Mouse (Mus musculus): ENCODE results near the gene Fdx1. TPM values are rescaled to one million over a fixed set of nuclear protein-coding genes. Genes with fewer than 3 reads are reported as not detected.
A peak's percentile ranks its signal among the peaks of the same experiment; 100 is the strongest.

The Fdx1 gene
- polyA plus RNA-seq, 1 experiment from 2014 or later, result 55.3 TPM

GRCm38 (mm10) chr9:51993486-51994275 lies 30.3 kb upstream of the Fdx1 start:
- Histone ChIP-seq H3K4me1 (replicated peaks; ENCODE audit: control insufficient read depth, insufficient read depth, low read length) (no peaks in the 10 kb centered on the region), H3K4me2 (replicated peaks; ENCODE audit: low read depth, low read length) (no peak overlapping the region), H3K36me3 (ENCODE audit: control insufficient read depth, insufficient read depth, low read length) (no peaks in the 10 kb centered on the region), H3K4me3 (ENCODE audit: low read depth, low read length) (no peak overlapping the region), H3K27me3 (ENCODE audit: control insufficient read depth, insufficient read depth, low read length) (no peaks in the 10 kb centered on the region), H3K9me3 (ENCODE audit: control insufficient read depth, low read length) (no peaks in the 10 kb centered on the region), H3K9ac (ENCODE audit: low read depth, low read length) (no peak overlapping the region), H3K27ac (ENCODE audit: low read depth, low read length) (no peak overlapping the region)
- peak; percentile 47 for DNase-seq (ENCODE audit: low spot score)
- WGBS, result 76% methylated on average over 4 of the region's 4 CpGs
- no peak for ATAC-seq (ENCODE audit: low FRiP score)

- no peaks in the 10 kb centered on the region for H3K36me3 ChIP-seq (ENCODE audit: control insufficient read depth, insufficient read depth, low read length)
- no peak for ATAC-seq (ENCODE audit: low FRiP score)
- no peaks in the 10 kb centered on the region for H3K4me1 ChIP-seq (replicated peaks; ENCODE audit: control insufficient read depth, insufficient read depth, low read length)
- no peak overlapping the region for H3K9ac ChIP-seq (ENCODE audit: low read depth, low read length)
- H3K27me3 ChIP-seq (ENCODE audit: control insufficient read depth, insufficient read depth, low read length), result no peaks in the 10 kb centered on the region
- no peak for DNase-seq (ENCODE audit: low spot score)
- no peaks in the 10 kb centered on the region for H3K9me3 ChIP-seq (ENCODE audit: control insufficient read depth, low read length)
- no peak overlapping the region for H3K4me2 ChIP-seq (replicated peaks; ENCODE audit: low read depth, low read length)
- no peak overlapping the region for H3K4me3 ChIP-seq (ENCODE audit: low read depth, low read length)
- no peak overlapping the region for H3K27ac ChIP-seq (ENCODE audit: low read depth, low read length)
- WGBS, result 8% methylated on average over 2 of the region's 2 CpGs
Measured at GRCm38 (mm10) chr9:51991241-51991876, 28.0 kb upstream of the Fdx1 start.

DNA sequence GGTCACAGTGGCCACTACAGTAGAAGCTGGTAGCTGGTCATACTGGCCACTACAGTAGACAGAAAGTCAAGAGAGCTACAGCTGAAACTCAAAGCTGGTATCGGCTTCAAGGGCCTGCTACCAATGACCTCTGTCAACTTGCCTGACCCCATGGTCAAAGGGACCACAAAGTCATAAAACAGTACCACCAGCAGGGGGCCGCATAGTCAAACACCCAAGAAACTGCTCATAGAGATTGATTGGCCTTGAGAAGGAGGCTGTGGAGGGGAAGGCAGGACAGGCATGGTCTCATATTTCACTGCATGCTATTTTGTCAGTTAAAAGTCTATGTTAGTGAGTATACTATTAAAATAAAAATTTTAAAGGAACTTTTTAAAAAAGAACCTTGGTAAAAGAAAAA lies 27.5 kb upstream of the Fdx1 start:
- Histone ChIP-seq H3K36me3 (ENCODE audit: control insufficient read depth, insufficient read depth, low read length) (no peaks in the 10 kb centered on the region), H3K4me1 (replicated peaks; ENCODE audit: control insufficient read depth, insufficient read depth, low read length) (no peaks in the 10 kb centered on the region), H3K9ac (ENCODE audit: low read depth, low read length) (no peak overlapping the region), H3K4me3 (ENCODE audit: low read depth, low read length) (no peak overlapping the region), H3K27me3 (ENCODE audit: control insufficient read depth, insufficient read depth, low read length) (no peaks in the 10 kb centered on the region), H3K27ac (ENCODE audit: low read depth, low read length) (no peak overlapping the region), H3K9me3 (ENCODE audit: control insufficient read depth, low read length) (no peaks in the 10 kb centered on the region), H3K4me2 (replicated peaks; ENCODE audit: low read depth, low read length) (no peak overlapping the region)
- no peak; the same call in 1 of the 2 replicates for ATAC-seq (ENCODE audit: low FRiP score)
- 19% methylated on average over 2 of the region's 2 CpGs for WGBS
- DNase-seq (ENCODE audit: low spot score), result peak; percentile 54

GRCm38 (mm10) chr9:51985493-51986099 lies 22.2 kb upstream of the Fdx1 start:
- 86% methylated on average over 11 of the region's 11 CpGs for WGBS
- Histone ChIP-seq H3K27ac (ENCODE audit: low read depth, low read length) (no peak overlapping the region), H3K4me3 (ENCODE audit: low read depth, low read length) (no peak overlapping the region), H3K27me3 (ENCODE audit: control insufficient read depth, insufficient read depth, low read length) (no peaks in the 10 kb centered on the region), H3K9ac (ENCODE audit: low read depth, low read length) (no peak overlapping the region), H3K4me1 (replicated peaks; ENCODE audit: control insufficient read depth, insufficient read depth, low read length) (no peaks in the 10 kb centered on the region), H3K36me3 (ENCODE audit: control insufficient read depth, insufficient read depth, low read length) (no peaks in the 10 kb centered on the region), H3K9me3 (ENCODE audit: control insufficient read depth, low read length) (no peaks in the 10 kb centered on the region), H3K4me2 (replicated peaks; ENCODE audit: low read depth, low read length) (no peak overlapping the region)
- ATAC-seq (ENCODE audit: low FRiP score) (no peak), DNase-seq (ENCODE audit: low spot score) (no peak)

GRCm38 (mm10) chr9:51981131-51981530 lies 17.8 kb upstream of the Fdx1 start:
- H3K4me3 ChIP-seq (ENCODE audit: low read depth, low read length), result no peak overlapping the region
- H3K36me3 ChIP-seq (ENCODE audit: control insufficient read depth, insufficient read depth, low read length), result no peaks in the 10 kb centered on the region
- H3K27me3 ChIP-seq (ENCODE audit: control insufficient read depth, insufficient read depth, low read length), result no peaks in the 10 kb centered on the region
- H3K9ac ChIP-seq (ENCODE audit: low read depth, low read length), result no peak overlapping the region
- DNase-seq (ENCODE audit: low spot score), result no peak
- no peak overlapping the region for H3K4me2 ChIP-seq (replicated peaks; ENCODE audit: low read depth, low read length)
- ATAC-seq (ENCODE audit: low FRiP score), result no peak
- H3K9me3 ChIP-seq (ENCODE audit: control insufficient read depth, low read length), result no peaks in the 10 kb centered on the region
- H3K27ac ChIP-seq (ENCODE audit: low read depth, low read length), result no peak overlapping the region
- H3K4me1 ChIP-seq (replicated peaks; ENCODE audit: control insufficient read depth, insufficient read depth, low read length), result no peaks in the 10 kb centered on the region
- 83% methylated on average over 1 of the region's 1 CpGs for WGBS

GRCm38 (mm10) chr9:51979301-51979700 lies 15.9 kb upstream of the Fdx1 start:
- H3K27ac ChIP-seq (ENCODE audit: low read depth, low read length), result no peak overlapping the region
- H3K36me3 ChIP-seq (ENCODE audit: control insufficient read depth, insufficient read depth, low read length), result no peaks in the 10 kb centered on the region
- no peak overlapping the region for H3K4me3 ChIP-seq (ENCODE audit: low read depth, low read length)
- DNase-seq (ENCODE audit: low spot score) (no peak), ATAC-seq (ENCODE audit: low FRiP score) (no peak)
- 97% methylated on average over 6 of the region's 6 CpGs for WGBS
- H3K9me3 ChIP-seq (ENCODE audit: control insufficient read depth, low read length), result no peaks in the 10 kb centered on the region
- H3K4me1 ChIP-seq (replicated peaks; ENCODE audit: control insufficient read depth, insufficient read depth, low read length), result no peaks in the 10 kb centered on the region
- no peaks in the 10 kb centered on the region for H3K27me3 ChIP-seq (ENCODE audit: control insufficient read depth, insufficient read depth, low read length)
- no peak overlapping the region for H3K9ac ChIP-seq (ENCODE audit: low read depth, low read length)
- H3K4me2 ChIP-seq (replicated peaks; ENCODE audit: low read depth, low read length), result no peak overlapping the region

DNA sequence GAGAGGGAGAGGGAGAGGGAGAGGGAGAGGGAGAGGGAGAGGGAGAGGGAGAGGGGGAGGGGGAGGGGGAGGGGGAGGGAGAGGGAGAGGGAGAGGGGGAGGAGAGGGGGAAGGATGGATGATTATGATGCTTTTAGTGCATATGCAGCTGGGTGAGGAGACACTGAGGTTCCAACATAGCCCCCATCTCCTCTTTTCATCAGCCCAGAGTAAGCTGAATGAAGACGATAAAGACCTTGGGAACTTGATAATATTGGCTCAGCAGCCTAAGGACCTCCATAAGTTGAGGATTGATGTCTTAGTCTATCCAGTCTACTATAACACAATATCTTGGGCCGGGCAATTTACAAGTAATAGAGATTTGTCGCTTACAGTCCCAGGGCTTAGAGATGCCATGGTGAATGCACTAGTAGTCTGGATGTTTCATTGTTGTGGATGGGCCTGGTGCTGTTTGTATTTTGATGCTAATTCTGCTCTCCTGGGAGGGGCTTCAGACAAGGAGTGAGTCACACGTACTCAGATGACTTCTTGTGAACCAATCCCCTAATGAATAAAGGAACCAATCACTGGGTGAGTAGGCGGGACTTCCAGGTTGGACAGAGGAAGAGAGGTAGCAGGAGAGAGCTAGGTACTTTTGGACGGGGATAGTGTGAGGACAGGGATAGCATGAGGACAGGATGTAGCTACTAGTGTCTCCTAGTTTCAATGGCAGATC lies 15.3 kb upstream of the Fdx1 start:
- H3K27me3 ChIP-seq (ENCODE audit: control insufficient read depth, insufficient read depth, low read length), result no peaks in the 10 kb centered on the region
- H3K4me3 ChIP-seq (ENCODE audit: low read depth, low read length), result no peak overlapping the region
- ATAC-seq (ENCODE audit: low FRiP score) (no peak), DNase-seq (ENCODE audit: low spot score) (no peak)
- H3K9ac ChIP-seq (ENCODE audit: low read depth, low read length), result no peak overlapping the region
- WGBS, result 84% methylated on average over 6 of the region's 6 CpGs
- no peaks in the 10 kb centered on the region for H3K9me3 ChIP-seq (ENCODE audit: control insufficient read depth, low read length)
- no peak overlapping the region for H3K27ac ChIP-seq (ENCODE audit: low read depth, low read length)
- H3K36me3 ChIP-seq (ENCODE audit: control insufficient read depth, insufficient read depth, low read length), result no peaks in the 10 kb centered on the region
- H3K4me1 ChIP-seq (replicated peaks; ENCODE audit: control insufficient read depth, insufficient read depth, low read length), result no peaks in the 10 kb centered on the region
- no peak overlapping the region for H3K4me2 ChIP-seq (replicated peaks; ENCODE audit: low read depth, low read length)

DNA sequence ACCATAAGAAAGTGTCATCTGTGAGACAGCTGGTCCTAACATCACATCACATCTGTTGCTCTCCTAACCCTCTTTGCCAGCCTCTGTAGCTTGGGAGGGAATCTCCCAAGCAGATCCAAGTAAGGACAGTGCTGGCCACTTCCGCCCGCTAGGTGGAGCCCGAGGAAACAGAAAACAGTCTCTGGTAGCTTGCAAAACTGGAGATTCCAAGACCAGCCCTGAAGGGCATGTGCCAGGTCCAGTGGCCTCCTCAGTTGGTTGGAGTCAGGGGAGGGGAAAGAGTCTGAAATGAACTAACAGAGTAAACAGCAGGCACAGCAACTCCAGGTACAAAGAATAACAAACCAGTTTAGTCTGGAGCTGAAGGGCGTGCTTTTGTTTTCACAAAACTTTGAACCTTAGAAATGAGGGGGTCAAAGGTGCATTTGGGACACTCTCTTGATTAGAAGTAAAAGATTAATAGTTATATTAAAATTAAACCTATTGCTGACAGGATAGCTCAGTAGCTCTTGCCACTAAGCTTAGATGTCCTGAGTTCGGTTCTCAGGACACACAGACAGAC lies 14.2 kb upstream of the Fdx1 start:
- 46% methylated on average over 5 of the region's 5 CpGs for WGBS

More for the DNA sequence above, 14.2 kb upstream of the Fdx1 start:
- no peaks in the 10 kb centered on the region for H3K9me3 ChIP-seq (ENCODE audit: control insufficient read depth, low read length)
- H3K4me1 ChIP-seq (replicated peaks; ENCODE audit: control insufficient read depth, insufficient read depth, low read length), result no peaks in the 10 kb centered on the region
- H3K4me3 ChIP-seq (ENCODE audit: low read depth, low read length), result no peak overlapping the region
- no peak overlapping the region for H3K27ac ChIP-seq (ENCODE audit: low read depth, low read length)
- no peaks in the 10 kb centered on the region for H3K27me3 ChIP-seq (ENCODE audit: control insufficient read depth, insufficient read depth, low read length)
- H3K9ac ChIP-seq (ENCODE audit: low read depth, low read length), result no peak overlapping the region
- ATAC-seq (ENCODE audit: low FRiP score) (peak; percentile 59; the same call in 1 of the 2 replicates), DNase-seq (ENCODE audit: low spot score) (peak; percentile 86)
- no peaks in the 10 kb centered on the region for H3K36me3 ChIP-seq (ENCODE audit: control insufficient read depth, insufficient read depth, low read length)
- no peak overlapping the region for H3K4me2 ChIP-seq (replicated peaks; ENCODE audit: low read depth, low read length)
